Mouse (Mus musculus) intestine, postnatal 0 days (tissue): ENCODE measurements around the gene Tyrobp. TPM values are rescaled to one million over a fixed set of nuclear protein-coding genes. Genes with fewer than 3 reads are reported as not detected.

Experiments
- ATAC-seq: fragments of 200-750 bp; cut with Nextera tagmentation; 2 replicates; pipeline ENCODE4 v1.8.0; 2017; ENCODE audit warnings: mild to moderate bottlenecking, moderate TSS enrichment, moderate library complexity
- H3K27ac ChIP-seq: fragments of 300-500 bp; sonication (generic); 2 replicates; pipeline ENCODE4 v1.5.1; 2014; ENCODE audit warnings: mild to moderate bottlenecking, low read depth, low read length, moderate library complexity
- H3K27me3 ChIP-seq: fragments of 300-500 bp; sonication (generic); replicated peaks from 2 replicates; pipeline ENCODE4 v1.6.1; 2014; ENCODE audit warnings: low read length, mixed read lengths; ENCODE audit not compliant: control insufficient read depth, insufficient read depth
- H3K36me3 ChIP-seq: fragments of 300-500 bp; sonication (generic); 2 replicates; pipeline ENCODE4 v1.6.1; 2014; ENCODE audit warnings: mild to moderate bottlenecking, moderate library complexity; ENCODE audit not compliant: control insufficient read depth, insufficient read depth
- H3K4me1 ChIP-seq: fragments of 300-500 bp; sonication (generic); replicated peaks from 2 replicates; pipeline ENCODE4 v1.6.1; 2014; ENCODE audit warnings: antibody characterized with exemption, low read length, mixed read lengths; ENCODE audit not compliant: control insufficient read depth, insufficient read depth
- H3K4me2 ChIP-seq: fragments of 300-500 bp; sonication (generic); replicated peaks from 2 replicates; pipeline ENCODE4 v1.6.1; 2014; ENCODE audit warnings: low read depth, mild to moderate bottlenecking, moderate library complexity
- H3K4me3 ChIP-seq: fragments of 300-500 bp; sonication (generic); 2 replicates; pipeline ENCODE4 v1.5.1; 2014; ENCODE audit warnings: low read depth, low read length
- H3K9ac ChIP-seq: fragments of 300-500 bp; sonication (generic); 2 replicates; pipeline ENCODE4 v1.6.1; 2014; ENCODE audit warnings: mild to moderate bottlenecking, low read depth, low read length
- H3K9me3 ChIP-seq: fragments of 300-500 bp; sonication (generic); 2 replicates; pipeline ENCODE4 v1.6.1; 2016; ENCODE audit warnings: mixed run types; ENCODE audit not compliant: control insufficient read depth
- CTCF ChIP-seq: sonication (generic); IDR thresholded peaks from 2 replicates; pipeline ENCODE4 v1.5.1; 2016; ENCODE audit warnings: low read depth, mild to moderate bottlenecking, control low read depth, antibody characterized with exemption, moderate library complexity
- WGBS: fragments of 180-500 bp; shearing (Covaris S2); extraction: QIAGEN DNeasy Blood & Tissue Kit; methylation state at CpG from one replicate; pipeline ENCODE4 v1.1.7; 2014; 5-methylcytosine and 5-hydroxymethylcytosine counted together
- polyA plus RNA-seq: library from polyadenylated mRNA; unstranded; fragments of >200 nt; fragmentation: Nextera tagmentation; extraction: Ambion mirVana; gene quantifications from 2 replicates; pipeline ENCODE4 v1.2.1, GENCODE M21; 2015

Tyrobp gene
- polyA plus RNA-seq, 1 experiment from 2014 or later = 63.6 TPM

- Histone ChIP-seq H3K4me1 (no peaks in the 10 kb centered on the region), H3K27me3 (peaks cover 66% of the 10 kb centered on the region), H3K9me3 (no peaks in the 10 kb centered on the region), H3K4me2 (peak overlapping the region; percentile 56), H3K36me3 (no peaks in the 10 kb centered on the region), H3K9ac (no peak overlapping the region), H3K4me3 (0 out of 2 replicates have a peak overlapping the region, but pooled peaks have one; percentile 18), H3K27ac (no peak overlapping the region)
- 8% methylated on average over 6 of the region's 6 CpGs for WGBS
- TF ChIP-seq CTCF = no peak
- ATAC-seq = no peak
Measured at GRCm38 (mm10) chr7:30454259-30454658, 40.7 kb downstream of the Tyrobp start.

GRCm38 (mm10) chr7:30456487-30456886 lies 42.9 kb downstream of the Tyrobp start:
- H3K4me3 ChIP-seq = no peak overlapping the region; the same call in 1 of the 2 replicates
- no peaks in the 10 kb centered on the region for H3K4me1 ChIP-seq
- no peaks in the 10 kb centered on the region for H3K36me3 ChIP-seq
- no peak overlapping the region for H3K27ac ChIP-seq
- no peak for ATAC-seq
- TF ChIP-seq CTCF = no peak
- H3K9ac ChIP-seq = no peak overlapping the region
- H3K4me2 ChIP-seq = no peak overlapping the region
- WGBS = 2% methylated on average over 9 of the region's 9 CpGs
- peaks cover 84% of the 10 kb centered on the region for H3K27me3 ChIP-seq
- H3K9me3 ChIP-seq = no peaks in the 10 kb centered on the region

- Histone ChIP-seq H3K4me1 (no peaks in the 10 kb centered on the region), H3K27me3 (peaks cover 84% of the 10 kb centered on the region), H3K27ac (no peak overlapping the region), H3K4me3 (no peak overlapping the region; the same call in 1 of the 2 replicates), H3K9ac (no peak overlapping the region), H3K9me3 (no peaks in the 10 kb centered on the region), H3K4me2 (peak overlapping the region; percentile 35), H3K36me3 (no peaks in the 10 kb centered on the region)
- no peak for TF ChIP-seq CTCF
- ATAC-seq = no peak
- WGBS = 1% methylated on average over 31 of the region's 31 CpGs
Measured at GRCm38 (mm10) chr7:30456911-30457628, 43.5 kb downstream of the Tyrobp start.

GRCm38 (mm10) chr7:30457629-30458330 lies 44.2 kb downstream of the Tyrobp start, which contains the start of the genes Kirrel2 and Nphs1:
Kirrel2 (minus strand) TSS chr7:30457690.
Nphs1 (plus strand) TSS chr7:30458315.
- no peak for TF ChIP-seq CTCF
- no peaks in the 10 kb centered on the region for H3K4me1 ChIP-seq
- H3K4me3 ChIP-seq = no peak within 1 kb of the TSS; the same call in 1 of the 2 replicates
- peaks cover 82% of the 10 kb centered on the region for H3K27me3 ChIP-seq
- H3K4me2 ChIP-seq = peak within 1 kb of the TSS; percentile 35
- no peak for ATAC-seq
- no peaks in the 10 kb centered on the region for H3K9me3 ChIP-seq
- no peak within 1 kb of the TSS for H3K9ac ChIP-seq
- no peak within 1 kb of the TSS for H3K27ac ChIP-seq
- 2% methylated on average over 16 of the region's 16 CpGs for WGBS
- H3K36me3 ChIP-seq = no peaks in the 10 kb centered on the region

GRCm38 (mm10) chr7:30459484-30459883 lies 45.9 kb downstream of the Tyrobp start:
- Histone ChIP-seq H3K4me2 (no peak overlapping the region), H3K27me3 (peaks cover 76% of the 10 kb centered on the region), H3K27ac (no peak overlapping the region), H3K9me3 (no peaks in the 10 kb centered on the region), H3K9ac (no peak overlapping the region), H3K4me1 (no peaks in the 10 kb centered on the region), H3K36me3 (no peaks in the 10 kb centered on the region), H3K4me3 (no peak overlapping the region)
- no peak for ATAC-seq
- WGBS = 35% methylated on average over 6 of the region's 6 CpGs
- no peak for TF ChIP-seq CTCF

- Histone ChIP-seq H3K4me2 (no peak overlapping the region), H3K9ac (no peak overlapping the region), H3K36me3 (no peaks in the 10 kb centered on the region), H3K4me3 (no peak overlapping the region), H3K27ac (no peak overlapping the region), H3K9me3 (no peaks in the 10 kb centered on the region), H3K4me1 (no peaks in the 10 kb centered on the region), H3K27me3 (peaks cover 69% of the 10 kb centered on the region)
- no peak for TF ChIP-seq CTCF
- ATAC-seq = no peak
- 40% methylated on average over 7 of the region's 7 CpGs for WGBS
Measured at GRCm38 (mm10) chr7:30463568-30463967, 50.0 kb downstream of the Tyrobp start.
